Mouse (Mus musculus): Measurements from ENCODE around the gene Alox12. TPM values are rescaled to one million over a fixed set of nuclear protein-coding genes. Genes with fewer than 3 reads are reported as not detected.

Alox12 gene
- polyA plus RNA-seq, 1 experiment from 2014 or later = 5.5 TPM

GRCm38 (mm10) chr11:70238591-70239440 lies 16.3 kb downstream of the Alox12 start:
- WGBS = 13% methylated on average over 23 of the region's 23 CpGs
- Histone ChIP-seq H3K27ac (peak overlapping the region; percentile 93), H3K36me3 (peaks cover 17% of the 10 kb centered on the region), H3K4me3 (replicated peaks) (peak overlapping the region; percentile 86), H3K9me3 (replicated peaks) (no peaks in the 10 kb centered on the region), H3K27me3 (no peaks in the 10 kb centered on the region; the same call in 1 of the 2 replicates), H3K4me1 (peaks cover 45% of the 10 kb centered on the region), H3K4me2 (peak overlapping the region; percentile 92), H3K9ac (peak overlapping the region; percentile 86)
- ATAC-seq (replicated peaks; ENCODE audit: low FRiP score) = no peak

- peak within 1 kb of the TSS; percentile 86 for H3K9ac ChIP-seq
- peak within 1 kb of the TSS; percentile 92 for H3K4me2 ChIP-seq
- peaks cover 57% of the 10 kb centered on the region for H3K4me1 ChIP-seq
- no peaks in the 10 kb centered on the region; the same call in 1 of the 2 replicates for H3K27me3 ChIP-seq
- H3K27ac ChIP-seq = peak within 1 kb of the TSS; percentile 93
- peaks cover 17% of the 10 kb centered on the region for H3K36me3 ChIP-seq
- peak; percentile 92 for ATAC-seq (replicated peaks; ENCODE audit: low FRiP score)
- H3K9me3 ChIP-seq (replicated peaks) = no peaks in the 10 kb centered on the region
- H3K4me3 ChIP-seq (replicated peaks) = peak within 1 kb of the TSS; percentile 86
- under 1% methylated on average over 70 of the region's 70 CpGs for WGBS
These were observed 17.5 kb downstream of the Alox12 start, which contains the start of gene 0610010K14Rik for GRCm38 (mm10) chr11:70237457-70238167. TSS of gene 0610010K14Rik (minus strand) at chr11:70237914.

- 42% methylated on average over 7 of the region's 7 CpGs for WGBS
- Histone ChIP-seq H3K4me3 (replicated peaks) (peak overlapping the region; percentile 86), H3K4me2 (peak overlapping the region; percentile 92), H3K27ac (peak overlapping the region; percentile 93), H3K9ac (peak overlapping the region; percentile 86), H3K4me1 (peaks cover 65% of the 10 kb centered on the region), H3K9me3 (replicated peaks) (no peaks in the 10 kb centered on the region), H3K36me3 (peaks cover 17% of the 10 kb centered on the region), H3K27me3 (peaks cover 1% of the 10 kb centered on the region; the same call in 1 of the 2 replicates)
- no peak for ATAC-seq (replicated peaks; ENCODE audit: low FRiP score)
These were observed 18.4 kb downstream of the Alox12 start for GRCm38 (mm10) chr11:70236717-70237116.

- Histone ChIP-seq H3K4me3 (replicated peaks) (no peak overlapping the region), H3K36me3 (peaks cover 17% of the 10 kb centered on the region), H3K27ac (no peak overlapping the region), H3K27me3 (peaks cover 10% of the 10 kb centered on the region), H3K9ac (no peak overlapping the region), H3K4me1 (peaks cover 69% of the 10 kb centered on the region), H3K9me3 (replicated peaks) (no peaks in the 10 kb centered on the region), H3K4me2 (no peak overlapping the region)
- 84% methylated on average over 12 of the region's 12 CpGs for WGBS
- no peak for ATAC-seq (replicated peaks; ENCODE audit: low FRiP score)
These were observed 19.8 kb downstream of the Alox12 start for GRCm38 (mm10) chr11:70235254-70235900.

GRCm38 (mm10) chr11:70234497-70234896 lies 20.7 kb downstream of the Alox12 start:
- 87% methylated on average over 8 of the region's 8 CpGs for WGBS
- Histone ChIP-seq H3K9ac (no peak overlapping the region), H3K4me3 (replicated peaks) (no peak overlapping the region), H3K36me3 (peaks cover 17% of the 10 kb centered on the region), H3K4me1 (peaks cover 75% of the 10 kb centered on the region), H3K27me3 (peaks cover 19% of the 10 kb centered on the region), H3K4me2 (0 out of 2 replicates have a peak overlapping the region, but pooled peaks have one; percentile 16), H3K9me3 (replicated peaks) (no peaks in the 10 kb centered on the region), H3K27ac (peak overlapping the region; percentile 32; the same call in 1 of the 2 replicates)
- no peak for ATAC-seq (replicated peaks; ENCODE audit: low FRiP score)

GRCm38 (mm10) chr11:70234037-70234436 lies 21.1 kb downstream of the Alox12 start:
- Histone ChIP-seq H3K9ac (no peak overlapping the region), H3K4me2 (0 out of 2 replicates have a peak overlapping the region, but pooled peaks have one; percentile 16), H3K27me3 (peaks cover 24% of the 10 kb centered on the region), H3K27ac (peak overlapping the region; percentile 32; the same call in 1 of the 2 replicates), H3K4me1 (peaks cover 77% of the 10 kb centered on the region), H3K4me3 (replicated peaks) (no peak overlapping the region), H3K9me3 (replicated peaks) (no peaks in the 10 kb centered on the region), H3K36me3 (peaks cover 17% of the 10 kb centered on the region)
- 64% methylated on average over 5 of the region's 5 CpGs for WGBS
- no peak for ATAC-seq (replicated peaks; ENCODE audit: low FRiP score)

- no peak for ATAC-seq (replicated peaks; ENCODE audit: low FRiP score)
- Histone ChIP-seq H3K4me2 (peak overlapping the region; percentile 70), H3K27me3 (peaks cover 34% of the 10 kb centered on the region), H3K27ac (0 out of 2 replicates have a peak overlapping the region, but pooled peaks have one; percentile 9), H3K4me1 (peaks cover 75% of the 10 kb centered on the region), H3K9me3 (replicated peaks) (no peaks in the 10 kb centered on the region), H3K36me3 (peaks cover 17% of the 10 kb centered on the region), H3K9ac (peak overlapping the region; percentile 47), H3K4me3 (replicated peaks) (peak overlapping the region; percentile 43)
- WGBS = 31% methylated on average over 8 of the region's 8 CpGs
These were observed 22.1 kb downstream of the Alox12 start for GRCm38 (mm10) chr11:70233016-70233415.

- Histone ChIP-seq H3K4me2 (peak overlapping the region; percentile 70), H3K27ac (0 out of 2 replicates have a peak overlapping the region, but pooled peaks have one; percentile 23), H3K9ac (peak overlapping the region; percentile 47), H3K27me3 (peaks cover 38% of the 10 kb centered on the region), H3K9me3 (replicated peaks) (no peaks in the 10 kb centered on the region), H3K4me3 (replicated peaks) (peak overlapping the region; percentile 43), H3K4me1 (peaks cover 79% of the 10 kb centered on the region), H3K36me3 (peaks cover 17% of the 10 kb centered on the region)
- 7% methylated on average over 9 of the region's 10 CpGs for WGBS
- ATAC-seq (replicated peaks; ENCODE audit: low FRiP score) = no peak
These were observed 22.6 kb downstream of the Alox12 start for GRCm38 (mm10) chr11:70232546-70232945.

- no peaks in the 10 kb centered on the region for H3K9me3 ChIP-seq (replicated peaks)
These were observed 24.9 kb downstream of the Alox12 start for GRCm38 (mm10) chr11:70230239-70230727.

GRCm38 (mm10) chr11:70229260-70230010 lies 25.7 kb downstream of the Alox12 start, which contains the start of gene Bcl6b:
TSS of gene Bcl6b (minus strand) at chr11:70229798.
- Histone ChIP-seq H3K9me3 (replicated peaks) (no peaks in the 10 kb centered on the region), H3K27ac (peak within 1 kb of the TSS; percentile 88), H3K4me2 (peak within 1 kb of the TSS; percentile 55), H3K27me3 (peaks cover 70% of the 10 kb centered on the region), H3K36me3 (peaks cover under 1% of the 10 kb centered on the region; the same call in 1 of the 2 replicates), H3K4me1 (peaks cover 78% of the 10 kb centered on the region), H3K4me3 (replicated peaks) (peak within 1 kb of the TSS; percentile 45), H3K9ac (peak within 1 kb of the TSS; percentile 42)
- under 1% methylated on average over 39 of the region's 39 CpGs for WGBS
- ATAC-seq (replicated peaks; ENCODE audit: low FRiP score) = no peak

More at GRCm38 (mm10) chr11:70230239-70230727, 24.9 kb downstream of the Alox12 start:
- WGBS = under 1% methylated on average over 32 of the region's 32 CpGs
- peaks cover 80% of the 10 kb centered on the region for H3K4me1 ChIP-seq
- H3K36me3 ChIP-seq = peaks cover 9% of the 10 kb centered on the region
- H3K27me3 ChIP-seq = peaks cover 61% of the 10 kb centered on the region
- H3K4me3 ChIP-seq (replicated peaks) = peak overlapping the region; percentile 45
- peak overlapping the region; percentile 55 for H3K4me2 ChIP-seq
- H3K9ac ChIP-seq = peak overlapping the region; percentile 27; the same call in 1 of the 2 replicates
- peak overlapping the region; percentile 88 for H3K27ac ChIP-seq
- ATAC-seq (replicated peaks; ENCODE audit: low FRiP score) = peak; percentile 44; the same call in 1 of the 2 replicates

Measured in kidney, embryonic 15.5 days (tissue).